Mouse (Mus musculus) midbrain, embryonic 14.5 days (tissue): ENCODE measurements around the gene Gprasp1. TPM values are rescaled to one million over a fixed set of nuclear protein-coding genes. Genes with fewer than 3 reads are reported as not detected.
"Not testable (repeated sequence)": the region's sequence is repeated elsewhere in the genome, so short reads cannot be mapped to it uniquely, and the experiment has no call there.

Experiments
- ATAC-seq: fragments of 200-750 bp; cut with Nextera tagmentation; 2 replicates; pipeline ENCODE4 v1.8.0; 2017; ENCODE audit warnings: moderate number of reproducible peaks, moderate library complexity; ENCODE audit not compliant: low FRiP score, low TSS enrichment
- DNase-seq: peaks from one replicate; pipeline ENCODE4 v3.0.0-alpha.2; 2015
- H3K27ac ChIP-seq: fragments of 300-500 bp; sonication (generic); replicated peaks from 2 replicates; pipeline ENCODE4 v1.5.1; 2014; ENCODE audit warnings: mild to moderate bottlenecking, low read depth, low read length, moderate library complexity
- H3K27me3 ChIP-seq: fragments of 300-500 bp; sonication (generic); 2 replicates; pipeline ENCODE4 v1.6.1; 2014; ENCODE audit warnings: low read length, control low read depth, mixed read lengths; ENCODE audit not compliant: control insufficient read depth, insufficient read depth
- H3K36me3 ChIP-seq: fragments of 300-500 bp; sonication (generic); 2 replicates; pipeline ENCODE4 v1.6.1; 2014; ENCODE audit warnings: low read length, control low read depth; ENCODE audit not compliant: control insufficient read depth, insufficient read depth
- H3K4me1 ChIP-seq: fragments of 300-500 bp; sonication (generic); 2 replicates; pipeline ENCODE4 v1.6.1; 2014; ENCODE audit warnings: mild to moderate bottlenecking, antibody characterized with exemption, low read length, control low read depth; ENCODE audit not compliant: control insufficient read depth, insufficient read depth
- H3K4me2 ChIP-seq: fragments of 300-500 bp; sonication (generic); 2 replicates; pipeline ENCODE4 v1.6.1; 2014; ENCODE audit warnings: mild to moderate bottlenecking, low read length, moderate library complexity
- H3K4me3 ChIP-seq: fragments of 300-500 bp; sonication (generic); replicated peaks from 2 replicates; pipeline ENCODE4 v1.5.1; 2014; ENCODE audit warnings: low read depth, low read length
- H3K9ac ChIP-seq: fragments of 300-500 bp; sonication (generic); replicated peaks from 2 replicates; pipeline ENCODE4 v1.6.1; 2014; ENCODE audit warnings: mild to moderate bottlenecking, low read length, moderate library complexity
- H3K9me3 ChIP-seq: fragments of 300-500 bp; sonication (generic); 2 replicates; pipeline ENCODE4 v1.6.1; 2016; ENCODE audit warnings: low read length, control low read depth, mixed read lengths; ENCODE audit not compliant: control insufficient read depth
- WGBS: fragments of 180-500 bp; shearing (Covaris S2); extraction: QIAGEN DNeasy Blood & Tissue Kit; methylation state at CpG from one replicate; pipeline ENCODE4 v1.1.7; 2014; 5-methylcytosine and 5-hydroxymethylcytosine counted together
- polyA plus RNA-seq: library from polyadenylated mRNA; unstranded; fragments of >200 nt; fragmentation: Nextera tagmentation; extraction: Ambion mirVana; gene quantifications from 2 replicates; pipeline ENCODE4 v1.2.1, GENCODE M21; 2014

The Gprasp1 gene
- polyA plus RNA-seq, 1 experiment from 2014 or later = 235 TPM

DNA sequence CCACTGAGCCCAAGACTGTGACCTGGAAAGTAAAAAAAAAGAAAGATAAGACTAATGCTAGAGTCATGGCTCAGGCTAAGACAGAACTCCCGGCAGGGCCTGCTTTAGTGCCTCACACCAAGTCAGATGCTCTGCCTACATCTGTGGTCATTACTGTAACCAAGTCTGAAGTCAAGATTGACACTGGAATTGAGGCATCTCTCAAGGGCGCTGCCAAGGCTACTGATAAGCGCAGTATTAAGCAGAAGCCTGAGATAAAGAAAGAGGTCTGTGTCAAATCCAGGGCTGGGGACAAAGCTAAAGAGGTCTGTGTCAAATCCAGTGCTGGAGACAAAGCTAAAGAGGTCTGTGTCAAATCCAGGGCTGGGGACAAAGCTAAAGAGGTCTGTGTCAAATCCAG, 2.8 kb downstream of the Gprasp1 start:
- H3K9me3 ChIP-seq, H3K4me3 ChIP-seq, ATAC-seq, H3K36me3 ChIP-seq, DNase-seq, H3K4me1 ChIP-seq, H3K4me2 ChIP-seq, H3K27ac ChIP-seq, H3K27me3 ChIP-seq, H3K9ac ChIP-seq: not testable (repeated sequence)
- 92% methylated on average over 3 of the region's 3 CpGs for WGBS

DNA sequence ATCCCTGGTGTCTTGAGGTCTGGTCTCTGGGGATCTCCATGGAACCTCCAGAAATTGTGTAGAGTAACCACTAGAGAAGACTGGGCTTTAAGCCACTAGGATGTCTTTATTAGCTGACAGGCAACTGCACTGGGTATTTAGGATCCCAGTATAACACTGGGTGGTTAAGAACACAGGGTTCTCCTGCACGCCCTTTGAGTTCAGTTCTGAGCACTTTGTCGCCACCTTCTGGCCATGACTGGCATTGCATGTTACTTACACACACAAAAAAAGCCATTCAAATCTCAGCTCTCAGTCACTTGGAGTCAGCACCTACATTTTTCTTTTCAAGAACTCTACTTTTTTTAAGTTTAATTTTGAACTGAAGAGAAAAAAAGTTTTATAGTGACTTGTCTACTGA, 10.3 kb downstream of the Gprasp1 start:
- no peaks in the 10 kb centered on the region for H3K4me1 ChIP-seq
- DNase-seq (peak; percentile 86), ATAC-seq (no peak)
- no peak overlapping the region for H3K27ac ChIP-seq
- H3K27me3 ChIP-seq = no peaks in the 10 kb centered on the region
- H3K9ac ChIP-seq = no peak overlapping the region
- H3K9me3 ChIP-seq = no peaks in the 10 kb centered on the region
- WGBS = 4% methylated on average over 2 of the region's 2 CpGs
- H3K36me3 ChIP-seq = peaks cover 15% of the 10 kb centered on the region; the same call in 1 of the 2 replicates
- H3K4me3 ChIP-seq = no peak overlapping the region
- no peak overlapping the region for H3K4me2 ChIP-seq

DNA sequence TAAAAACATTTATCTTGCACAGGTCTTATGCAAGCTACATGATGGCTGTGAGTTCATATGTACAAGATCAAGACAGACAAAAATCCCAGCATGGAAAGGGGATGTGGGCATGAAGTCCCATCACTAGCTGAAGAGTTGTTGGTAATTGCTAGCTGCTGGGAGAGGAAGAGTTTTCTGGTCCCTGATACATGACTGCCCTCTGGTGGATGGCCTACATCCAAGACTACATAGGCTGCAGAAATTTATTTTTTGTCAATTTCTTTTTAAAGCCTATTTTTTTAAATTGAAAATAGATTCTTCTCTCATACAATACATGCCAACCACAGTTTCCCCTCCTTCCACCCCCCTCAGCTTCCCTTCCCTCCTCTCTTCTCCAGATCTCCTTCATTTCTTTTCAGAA, 19.2 kb downstream of the Gprasp1 start:
- Histone ChIP-seq H3K4me3 (no peak overlapping the region), H3K27ac (no peak overlapping the region), H3K4me1 (no peaks in the 10 kb centered on the region), H3K4me2 (no peak overlapping the region), H3K9me3 (no peaks in the 10 kb centered on the region), H3K36me3 (peaks cover 11% of the 10 kb centered on the region; the same call in 1 of the 2 replicates), H3K27me3 (no peaks in the 10 kb centered on the region), H3K9ac (no peak overlapping the region)
- DNase-seq (peak; percentile 67), ATAC-seq (no peak)

DNA sequence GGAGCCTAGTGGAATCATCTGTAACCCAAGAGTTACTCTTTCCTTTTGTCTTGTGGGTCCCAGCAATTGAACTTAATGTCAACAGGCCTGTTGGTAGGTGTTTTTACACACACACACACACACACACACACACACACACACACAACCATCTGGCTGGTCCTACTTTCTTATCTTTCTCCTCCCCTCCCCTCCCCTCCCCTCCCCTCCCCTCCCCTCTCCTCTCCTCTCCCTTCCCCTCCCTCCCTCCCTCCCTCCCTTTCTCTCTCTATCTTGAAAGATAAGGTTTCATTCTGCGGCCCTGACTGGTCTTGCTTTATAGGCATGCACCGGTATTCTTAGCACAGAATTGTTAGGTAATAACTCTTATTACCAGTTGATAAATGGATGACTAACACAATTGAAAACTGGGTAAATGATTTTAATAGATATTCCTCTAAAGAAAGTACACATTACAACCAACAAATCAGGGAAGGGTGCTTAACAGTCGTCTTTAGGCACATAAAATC, 25.6 kb downstream of the Gprasp1 start:
- H3K4me2 ChIP-seq = no peak overlapping the region
- no peaks in the 10 kb centered on the region for H3K4me1 ChIP-seq
- no peak overlapping the region for H3K27ac ChIP-seq
- WGBS = 82% methylated on average over 2 of the region's 3 CpGs
- no peak overlapping the region for H3K9ac ChIP-seq
- H3K9me3 ChIP-seq = no peaks in the 10 kb centered on the region
- H3K36me3 ChIP-seq = no peaks in the 10 kb centered on the region
- H3K4me3 ChIP-seq = no peak overlapping the region
- no peaks in the 10 kb centered on the region for H3K27me3 ChIP-seq
- ATAC-seq = no peak
- no peak for DNase-seq

DNA sequence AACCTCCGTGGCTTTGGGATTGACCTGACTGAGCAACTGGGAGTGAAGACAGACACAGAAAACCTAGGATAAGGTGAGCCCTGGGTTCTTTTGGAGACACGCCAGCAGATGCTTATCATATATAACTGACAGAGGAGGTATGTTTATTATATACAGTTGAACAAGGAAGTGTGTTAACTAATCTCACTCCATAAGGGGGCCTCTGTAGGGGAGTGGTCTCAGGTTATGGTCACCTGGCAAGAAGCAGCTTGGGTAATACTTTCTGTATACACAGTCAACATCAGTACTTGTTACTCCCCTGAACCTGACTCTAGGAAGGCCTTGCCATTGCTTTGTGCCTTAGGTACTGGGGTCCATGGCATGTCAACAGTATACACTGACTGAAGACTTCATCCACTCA, 26.0 kb downstream of the Gprasp1 start:
- Histone ChIP-seq H3K27ac (no peak overlapping the region), H3K4me3 (no peak overlapping the region), H3K27me3 (no peaks in the 10 kb centered on the region), H3K4me1 (no peaks in the 10 kb centered on the region), H3K9ac (no peak overlapping the region), H3K9me3 (no peaks in the 10 kb centered on the region), H3K4me2 (no peak overlapping the region), H3K36me3 (no peaks in the 10 kb centered on the region)
- 87% methylated on average over 2 of the region's 2 CpGs for WGBS
- ATAC-seq = no peak
- DNase-seq = no peak

DNA sequence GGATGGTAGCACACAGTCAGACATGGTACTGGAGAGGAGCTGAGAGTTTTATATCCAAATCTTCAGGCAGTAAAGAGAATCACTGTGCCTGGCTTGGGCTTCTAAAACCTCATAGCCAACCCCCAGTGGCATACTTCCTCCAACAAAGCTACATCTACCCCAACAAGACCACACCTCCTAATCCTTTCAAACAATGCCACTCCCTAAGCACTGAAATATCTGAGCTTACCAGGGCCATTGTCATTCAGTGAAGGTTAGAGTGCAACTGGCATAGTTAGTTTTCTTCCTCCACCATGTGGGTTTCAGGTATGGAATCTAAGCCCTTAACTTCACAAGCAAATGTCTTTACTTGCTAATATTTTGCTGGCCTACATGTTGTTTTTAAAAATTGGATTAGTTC, 49.0 kb downstream of the Gprasp1 start:
- H3K9ac ChIP-seq = no peak overlapping the region
- H3K27ac ChIP-seq = no peak overlapping the region
- no peaks in the 10 kb centered on the region for H3K36me3 ChIP-seq
- no peak for DNase-seq
- H3K4me1 ChIP-seq = no peaks in the 10 kb centered on the region
- no peaks in the 10 kb centered on the region for H3K9me3 ChIP-seq
- H3K4me3 ChIP-seq = no peak overlapping the region
- H3K4me2 ChIP-seq = no peak overlapping the region
- no peaks in the 10 kb centered on the region for H3K27me3 ChIP-seq
- no peak for ATAC-seq

DNA sequence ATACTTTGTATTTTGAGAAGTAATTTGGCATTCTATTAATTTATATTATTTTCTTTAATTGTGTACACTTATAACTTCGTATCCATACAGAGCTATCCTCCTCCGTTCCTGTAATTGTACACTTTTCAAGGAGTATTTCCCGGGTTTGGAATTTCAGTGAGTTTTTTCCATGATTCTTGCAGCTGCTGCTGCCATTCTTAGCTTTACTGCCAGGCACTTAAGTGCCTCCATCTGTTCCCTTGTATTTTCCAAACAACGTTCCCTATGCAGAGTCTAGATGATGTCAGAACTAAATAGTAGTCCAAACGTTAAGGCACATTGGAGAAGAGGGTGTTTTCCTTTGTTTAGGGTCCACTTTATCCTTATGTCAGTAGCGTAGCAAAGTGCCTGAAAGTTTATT, 49.8 kb downstream of the Gprasp1 start:
- DNase-seq (no peak), ATAC-seq (no peak)
- no peaks in the 10 kb centered on the region for H3K4me1 ChIP-seq
- no peak overlapping the region for H3K9ac ChIP-seq
- H3K27me3 ChIP-seq = no peaks in the 10 kb centered on the region
- H3K36me3 ChIP-seq = no peaks in the 10 kb centered on the region
- H3K4me2 ChIP-seq = no peak overlapping the region
- H3K9me3 ChIP-seq = no peaks in the 10 kb centered on the region
- H3K4me3 ChIP-seq = no peak overlapping the region
- 76% methylated on average over 6 of the region's 6 CpGs for WGBS
- H3K27ac ChIP-seq = no peak overlapping the region

DNA sequence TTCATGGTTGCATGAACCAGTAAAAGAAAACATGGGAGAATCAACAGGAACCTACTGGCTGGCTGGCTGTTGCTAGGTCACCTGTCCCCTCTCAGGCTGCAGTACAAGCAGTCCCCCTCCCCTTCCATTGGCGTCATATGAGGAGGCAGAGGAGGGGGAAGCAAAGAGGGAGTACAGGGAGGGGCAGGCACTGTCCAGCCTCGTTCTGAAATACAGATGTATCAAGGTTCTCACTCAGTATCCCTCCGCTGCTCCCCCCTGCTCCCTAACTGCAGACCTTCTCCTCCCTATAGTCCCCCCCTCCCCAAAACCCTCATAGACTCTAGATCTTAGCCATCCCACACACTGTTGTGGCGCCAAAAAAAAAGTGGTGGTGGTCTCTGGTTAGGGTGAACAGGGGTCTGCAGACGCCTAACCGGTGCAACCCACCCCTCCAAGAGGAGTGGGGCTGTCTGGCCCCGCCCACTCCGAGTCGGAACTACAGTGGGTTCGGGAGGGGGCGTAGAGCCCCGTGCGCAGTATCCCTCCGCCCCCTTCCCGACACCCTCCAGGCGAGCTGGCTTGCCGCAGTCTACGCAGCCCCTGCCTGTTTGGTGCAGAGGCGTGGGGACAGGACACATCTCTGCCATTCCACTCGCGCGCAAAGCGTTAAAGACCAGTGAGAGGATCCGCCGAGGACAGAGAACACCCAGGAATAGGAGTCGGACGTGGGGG, 53.2 kb downstream of the Gprasp1 start:
- Histone ChIP-seq H3K27ac (peak overlapping the region; percentile 80), H3K9ac (peak overlapping the region; percentile 68; the same call in 1 of the 2 replicates), H3K36me3 (peaks cover 19% of the 10 kb centered on the region), H3K4me2 (peak overlapping the region; percentile 55), H3K4me3 (peak overlapping the region; percentile 58)
- not testable (repeated sequence) for H3K9me3 ChIP-seq, H3K4me1 ChIP-seq, H3K27me3 ChIP-seq
- DNase-seq (peak; percentile 84), ATAC-seq (peak; percentile 93)
- WGBS = 28% methylated on average over 25 of the region's 27 CpGs
